ENCODE assay signal across 14 mouse cellular contexts in genomic region chr10:68625752-68626151, GRCm38 (mm10).
DNase-seq lines count a peak whose midpoint lies in the region; ATAC-seq and TF ChIP-seq lines count a peak whose summit lies in the region.
"Had no signal": no experiment of that assay in that cellular context is flagged by ENCODE, and none has a peak within 500 bp of the region (broad histone marks: within the 10 kb centered on the region; RNA-seq: fewer than 3 reads in every experiment).

No protein-coding gene starts in this region.

- TF ChIP-seq CTCF in forebrain, postnatal 0 days (IDR thresholded peaks at IDR 0.05; ENCODE audit: low read depth) = 0 out of 2 replicates have a peak, but pooled peaks have one; percentile 21
- TF ChIP-seq CTCF in liver, postnatal 0 days (IDR thresholded peaks at IDR 0.05; ENCODE audit: low read depth) = peak; percentile 42; the same call in 1 of the 2 replicates

- no peaks in the 10 kb centered on the region for H3K36me3 ChIP-seq in forebrain, postnatal 0 days (ENCODE audit: insufficient read depth)
- H3K36me3 ChIP-seq in forebrain, embryonic 12.5 days (replicated peaks) = no peaks in the 10 kb centered on the region
- H3K36me3 ChIP-seq in liver, postnatal 0 days (replicated peaks; ENCODE audit: insufficient read depth, low read length) = no peaks in the 10 kb centered on the region
- no peaks in the 10 kb centered on the region for H3K36me3 ChIP-seq in liver, embryonic 11.5 days (ENCODE audit: control insufficient read depth, insufficient read depth, low read length)
- H3K36me3 ChIP-seq in splenic B cell, adult 2 months (ENCODE audit: control insufficient read depth, insufficient read depth, low read length, poor library complexity, severe bottlenecking) = no peaks in the 10 kb centered on the region
- no peaks in the 10 kb centered on the region for H3K36me3 ChIP-seq in forebrain, embryonic 15.5 days
- H3K36me3 ChIP-seq: heart, embryonic 13.5 days; hindbrain, embryonic 15.5 days; liver, embryonic 15.5 days had no signal

- H3K4me1 ChIP-seq in forebrain, postnatal 0 days (ENCODE audit: insufficient read depth) = no peaks in the 10 kb centered on the region
- H3K4me1 ChIP-seq in forebrain, embryonic 12.5 days = no peaks in the 10 kb centered on the region
- no peaks in the 10 kb centered on the region for H3K4me1 ChIP-seq in liver, postnatal 0 days (ENCODE audit: insufficient read depth)
- H3K4me1 ChIP-seq in liver, embryonic 11.5 days (replicated peaks; ENCODE audit: control insufficient read depth, insufficient read depth, low read length) = no peaks in the 10 kb centered on the region
- no peaks in the 10 kb centered on the region for H3K4me1 ChIP-seq in forebrain, embryonic 15.5 days
- H3K4me1 ChIP-seq: heart, embryonic 13.5 days; hindbrain, embryonic 15.5 days; liver, embryonic 15.5 days had no signal

- ATAC-seq in forebrain, postnatal 0 days = no peak
- ATAC-seq in forebrain, embryonic 12.5 days (ENCODE audit: low FRiP score) = no peak
- ATAC-seq in liver, postnatal 0 days = no peak
- ATAC-seq in liver, embryonic 11.5 days (replicated peaks; ENCODE audit: low FRiP score) = no peak
- no peak for ATAC-seq in forebrain, embryonic 15.5 days (replicated peaks)
- ATAC-seq: activated CD4-positive, CD25-positive, alpha-beta regulatory T cell, adult 4 months had no signal

- H3K9ac ChIP-seq in forebrain, postnatal 0 days = no peak overlapping the region
- no peak overlapping the region for H3K9ac ChIP-seq in forebrain, embryonic 12.5 days
- H3K9ac ChIP-seq in liver, postnatal 0 days (replicated peaks) = no peak overlapping the region
- no peak overlapping the region for H3K9ac ChIP-seq in liver, embryonic 11.5 days (ENCODE audit: low read depth, low read length)
- no peak overlapping the region for H3K9ac ChIP-seq in forebrain, embryonic 15.5 days (replicated peaks)
- H3K9ac ChIP-seq: heart, embryonic 13.5 days; hindbrain, embryonic 15.5 days; liver, embryonic 15.5 days had no signal

- H3K27ac ChIP-seq in forebrain, postnatal 0 days (ENCODE audit: low read depth, low read length) = no peak overlapping the region
- no peak overlapping the region for H3K27ac ChIP-seq in forebrain, embryonic 12.5 days
- no peak overlapping the region for H3K27ac ChIP-seq in liver, postnatal 0 days (ENCODE audit: low read depth)
- no peak overlapping the region for H3K27ac ChIP-seq in liver, embryonic 11.5 days (ENCODE audit: low read depth, low read length)
- no peak overlapping the region for H3K27ac ChIP-seq in forebrain, embryonic 15.5 days (replicated peaks)
- H3K27ac ChIP-seq: heart, embryonic 13.5 days; hindbrain, embryonic 15.5 days; liver, embryonic 15.5 days had no signal

- 51% methylated on average over 2 of the region's 2 CpGs for WGBS in forebrain, postnatal 0 days
- 49% methylated on average over 2 of the region's 2 CpGs for WGBS in forebrain, embryonic 12.5 days
- 25% methylated on average over 2 of the region's 2 CpGs for WGBS in liver, postnatal 0 days (ENCODE audit: insufficient replicate concordance)
- 36% methylated on average over 2 of the region's 2 CpGs for WGBS in liver, embryonic 11.5 days
- 47% methylated on average over 2 of the region's 2 CpGs for WGBS in forebrain, embryonic 15.5 days

- no peak overlapping the region for H3K4me2 ChIP-seq in forebrain, postnatal 0 days (ENCODE audit: low read depth)
- no peak overlapping the region for H3K4me2 ChIP-seq in forebrain, embryonic 12.5 days
- H3K4me2 ChIP-seq in liver, postnatal 0 days (ENCODE audit: low read depth, low read length) = no peak overlapping the region
- no peak overlapping the region for H3K4me2 ChIP-seq in liver, embryonic 11.5 days
- no peak overlapping the region for H3K4me2 ChIP-seq in forebrain, embryonic 15.5 days (replicated peaks)
- H3K4me2 ChIP-seq: heart, embryonic 13.5 days; hindbrain, embryonic 15.5 days; liver, embryonic 15.5 days; midbrain, embryonic 11.5 days had no signal

- no peak for TF ChIP-seq EP300 in liver, postnatal 0 days (IDR thresholded peaks at IDR 0.05; ENCODE audit: low read depth)

- H3K9me3 ChIP-seq in forebrain, postnatal 0 days (ENCODE audit: low read length) = no peaks in the 10 kb centered on the region
- H3K9me3 ChIP-seq in forebrain, embryonic 12.5 days = no peaks in the 10 kb centered on the region
- H3K9me3 ChIP-seq in liver, postnatal 0 days (ENCODE audit: low read length) = no peaks in the 10 kb centered on the region
- no peaks in the 10 kb centered on the region for H3K9me3 ChIP-seq in liver, embryonic 11.5 days (ENCODE audit: control insufficient read depth, low read length)
- no peaks in the 10 kb centered on the region for H3K9me3 ChIP-seq in forebrain, embryonic 15.5 days
- H3K9me3 ChIP-seq: heart, embryonic 13.5 days; hindbrain, embryonic 15.5 days; liver, embryonic 15.5 days had no signal

- no peak for DNase-seq in forebrain, postnatal 0 days
- DNase-seq in liver, postnatal 0 days = no peak
- DNase-seq in liver, embryonic 11.5 days (ENCODE audit: low spot score) = no peak
- DNase-seq in NIH3T3 (ENCODE audit: low read depth) = peak; percentile 50
- DNase-seq in splenic B cell, adult 2 months (ENCODE audit: low read depth, low spot score) = peak; percentile 25
- DNase-seq in right cerebral cortex, adult 2 months (ENCODE audit: low spot score in 2 of 2) = no peak
- DNase-seq: cerebellum, postnatal 25 days had no signal

- no peak overlapping the region for H3K4me3 ChIP-seq in forebrain, postnatal 0 days (ENCODE audit: low read depth, low read length)
- no peak overlapping the region for H3K4me3 ChIP-seq in forebrain, embryonic 12.5 days (replicated peaks)
- H3K4me3 ChIP-seq in liver, postnatal 0 days (ENCODE audit: low read depth, low read length) = no peak overlapping the region
- H3K4me3 ChIP-seq in liver, embryonic 11.5 days (ENCODE audit: low read depth, low read length) = no peak overlapping the region
- H3K4me3 ChIP-seq in forebrain, embryonic 15.5 days = no peak overlapping the region
- H3K4me3 ChIP-seq: heart, embryonic 13.5 days; hindbrain, embryonic 15.5 days; liver, embryonic 15.5 days had no signal

- no peaks in the 10 kb centered on the region for H3K27me3 ChIP-seq in forebrain, postnatal 0 days (ENCODE audit: insufficient read depth, low read length)
- H3K27me3 ChIP-seq in forebrain, embryonic 12.5 days = no peaks in the 10 kb centered on the region
- H3K27me3 ChIP-seq in liver, postnatal 0 days (ENCODE audit: insufficient read depth, low read length) = no peaks in the 10 kb centered on the region
- H3K27me3 ChIP-seq in liver, embryonic 11.5 days (replicated peaks; ENCODE audit: control insufficient read depth, insufficient read depth, low read length) = no peaks in the 10 kb centered on the region
- no peaks in the 10 kb centered on the region for H3K27me3 ChIP-seq in splenic B cell, adult 2 months (ENCODE audit: control insufficient read depth, insufficient read depth, low read length, poor library complexity, severe bottlenecking)
- H3K27me3 ChIP-seq in forebrain, embryonic 15.5 days = no peaks in the 10 kb centered on the region
- H3K27me3 ChIP-seq: heart, embryonic 13.5 days; hindbrain, embryonic 15.5 days; liver, embryonic 15.5 days had no signal

Comparison
In these comparisons a context has a peak if more than half of its experiments do, and no peak if none do; other contexts are left out.
1. DNase-seq: peak in NIH3T3 (single experiment) and splenic B cell, adult 2 months (single experiment); none in forebrain, postnatal 0 days (single experiment), liver, postnatal 0 days (single experiment), liver, embryonic 11.5 days (single experiment) and right cerebral cortex, adult 2 months (0 of 2).